Mouse (Mus musculus) cerebellum, adult 11 months (tissue): ENCODE measurements around the gene Gnao1.

ENCODE experiments used
- DNase-seq: peaks from one replicate; pipeline ENCODE4 v3.0.0; 2022

The Gnao1 gene

DNA sequence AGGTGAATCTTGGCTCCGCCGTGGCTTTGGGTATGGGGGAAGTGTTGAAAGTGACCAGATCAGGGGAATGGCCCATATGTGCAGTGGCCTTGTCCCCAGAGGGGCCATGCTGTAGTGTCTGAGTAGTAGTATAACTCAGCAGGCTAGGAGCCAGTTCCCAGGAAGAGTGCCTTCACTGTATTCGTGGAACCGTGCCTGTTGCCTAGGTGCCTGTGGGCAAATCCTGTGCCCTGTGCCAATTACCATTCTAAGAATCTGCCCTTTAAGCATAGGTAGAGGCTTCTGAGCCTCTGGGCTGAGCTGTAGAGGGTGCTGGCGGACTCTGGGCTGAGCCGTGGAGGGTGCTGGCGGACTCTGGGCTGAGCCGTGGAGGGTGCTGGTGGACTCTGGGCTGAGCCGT lies 148.6 kb downstream of the Gnao1 start:
- no peak for DNase-seq

GRCm38 (mm10) chr8:93960909-93961308 lies 151.1 kb downstream of the Gnao1 start:
- no peak for DNase-seq

DNA sequence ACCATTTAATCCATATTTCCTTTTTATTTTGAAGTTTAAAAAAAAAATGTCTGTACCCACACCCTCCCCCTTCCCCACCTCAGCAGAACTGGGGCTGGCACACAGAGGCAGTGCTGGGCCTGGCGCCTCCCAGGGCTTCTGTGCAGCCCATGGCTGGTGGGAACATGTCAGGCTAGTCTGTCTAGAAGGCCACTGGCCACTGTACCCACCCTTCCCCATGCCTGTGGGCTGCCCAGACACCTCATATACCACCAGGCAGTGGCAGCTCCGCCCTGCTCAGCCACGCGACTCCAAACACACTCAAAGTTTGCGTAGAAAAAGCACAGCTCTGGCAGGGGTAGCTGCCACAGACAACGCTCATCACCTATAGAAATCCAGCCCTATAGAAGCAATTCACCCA lies 158.5 kb downstream of the Gnao1 start:
- DNase-seq = no peak

GRCm38 (mm10) chr8:93969626-93970340 lies 160.0 kb downstream of the Gnao1 start:
- DNase-seq = no peak

DNA sequence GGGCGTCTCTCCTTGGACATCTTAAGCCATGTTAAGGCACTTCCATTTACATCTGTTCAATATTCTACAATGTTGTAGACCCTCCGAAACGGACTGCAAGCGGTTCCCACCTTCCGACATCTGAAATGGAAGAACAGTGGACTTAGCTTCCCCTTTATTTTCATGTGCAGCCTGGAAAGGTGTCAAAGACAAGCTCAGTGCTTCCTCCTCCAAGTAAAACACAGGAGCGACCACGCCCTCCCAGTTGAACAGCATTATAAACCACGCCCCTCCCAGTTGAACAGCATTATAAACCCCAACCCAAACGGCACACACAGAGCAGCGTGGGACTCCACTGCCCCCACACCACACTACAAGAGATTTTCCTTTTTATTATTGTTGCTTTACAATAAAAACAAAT lies 161.7 kb downstream of the Gnao1 start:
- no peak for DNase-seq

DNA sequence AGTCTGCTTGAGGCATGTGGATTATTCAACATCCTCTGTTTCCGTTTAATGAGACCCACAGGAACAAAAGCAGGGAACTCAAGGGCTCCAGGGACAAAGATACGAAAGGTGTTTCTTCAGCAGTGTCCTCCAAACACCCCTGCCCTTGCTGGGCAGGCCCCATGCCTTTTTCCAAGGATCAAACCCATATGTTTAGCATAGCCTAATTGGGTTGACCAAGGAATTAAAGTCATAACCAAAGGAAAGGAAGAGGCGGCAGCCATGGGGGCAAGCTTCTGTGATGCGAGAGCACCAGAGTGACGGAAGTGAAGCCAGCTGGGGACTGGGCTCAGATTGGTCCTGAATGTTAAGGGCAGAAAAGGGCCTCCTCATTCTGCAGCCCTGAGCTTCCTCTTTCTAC lies 162.4 kb downstream of the Gnao1 start:
- DNase-seq = no peak

DNA sequence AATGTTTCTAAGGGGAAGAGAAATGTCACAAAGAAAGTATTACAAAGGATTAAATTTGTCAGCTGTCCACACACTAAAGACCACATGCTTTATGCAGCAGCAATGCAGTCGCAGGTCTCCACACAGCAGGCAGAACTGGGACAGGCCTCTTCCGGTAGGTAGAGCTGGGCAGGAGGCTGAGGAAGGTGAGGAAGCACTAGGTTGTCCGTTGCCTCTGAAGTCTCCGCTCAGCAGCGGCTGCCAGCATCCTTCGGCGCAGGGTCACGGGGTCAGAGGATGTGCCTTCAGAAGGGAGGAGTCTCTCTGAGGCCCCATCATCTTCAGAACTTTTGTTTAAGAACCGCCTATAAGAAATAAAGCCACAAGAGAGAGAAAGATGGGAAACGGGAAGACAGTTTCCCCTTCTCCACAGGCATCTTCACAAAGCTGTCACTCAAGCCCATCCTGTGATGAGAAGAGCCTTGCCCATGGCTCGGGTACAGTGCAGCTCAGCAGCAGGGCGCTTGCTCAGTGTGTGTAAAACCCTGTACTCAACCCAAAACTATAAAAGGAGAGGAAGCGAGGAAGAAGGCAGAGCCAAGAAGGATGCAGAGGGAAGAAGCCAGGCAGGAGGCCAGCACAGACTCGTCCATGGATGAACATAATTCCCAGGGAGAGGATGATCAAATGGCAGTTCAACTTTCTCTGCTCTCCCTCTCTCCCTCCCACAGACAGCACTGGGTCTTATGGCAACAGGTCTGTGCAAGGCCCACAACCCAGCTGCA lies 163.4 kb downstream of the Gnao1 start:
- no peak for DNase-seq

- DNase-seq = no peak
Observed at GRCm38 (mm10) chr8:93973831-93974375, 164.1 kb downstream of the Gnao1 start.

DNA sequence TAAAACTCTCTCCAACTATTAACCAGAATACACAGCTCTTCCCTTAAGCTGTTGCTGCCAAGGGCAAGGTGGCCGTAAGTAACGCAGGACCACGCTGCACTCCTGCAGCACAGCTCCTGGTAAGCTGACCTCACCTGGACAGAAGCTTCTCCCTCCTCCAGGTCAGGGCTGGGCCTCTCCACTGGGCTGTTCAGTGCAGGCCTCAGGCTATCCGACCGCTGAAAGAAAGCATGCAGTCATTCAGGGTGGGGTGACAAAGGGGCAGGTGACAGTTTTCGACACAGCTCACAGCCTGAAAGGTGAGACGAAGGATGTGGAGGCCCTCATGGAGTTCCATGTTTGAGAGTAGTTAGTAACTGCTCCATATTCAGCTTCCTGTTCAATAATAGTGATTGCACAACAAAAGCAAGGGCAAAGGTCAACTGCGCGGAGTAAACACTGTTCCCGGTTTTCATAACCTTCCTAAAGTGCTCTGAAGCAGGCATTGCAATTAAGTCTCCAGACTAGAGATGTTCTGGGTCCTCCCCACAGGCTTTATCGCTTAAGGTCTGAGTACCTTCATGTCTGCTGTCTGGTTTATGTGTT lies 164.9 kb downstream of the Gnao1 start:
- no peak for DNase-seq

GRCm38 (mm10) chr8:93975358-93975757 lies 165.6 kb downstream of the Gnao1 start:
- DNase-seq = no peak

DNA sequence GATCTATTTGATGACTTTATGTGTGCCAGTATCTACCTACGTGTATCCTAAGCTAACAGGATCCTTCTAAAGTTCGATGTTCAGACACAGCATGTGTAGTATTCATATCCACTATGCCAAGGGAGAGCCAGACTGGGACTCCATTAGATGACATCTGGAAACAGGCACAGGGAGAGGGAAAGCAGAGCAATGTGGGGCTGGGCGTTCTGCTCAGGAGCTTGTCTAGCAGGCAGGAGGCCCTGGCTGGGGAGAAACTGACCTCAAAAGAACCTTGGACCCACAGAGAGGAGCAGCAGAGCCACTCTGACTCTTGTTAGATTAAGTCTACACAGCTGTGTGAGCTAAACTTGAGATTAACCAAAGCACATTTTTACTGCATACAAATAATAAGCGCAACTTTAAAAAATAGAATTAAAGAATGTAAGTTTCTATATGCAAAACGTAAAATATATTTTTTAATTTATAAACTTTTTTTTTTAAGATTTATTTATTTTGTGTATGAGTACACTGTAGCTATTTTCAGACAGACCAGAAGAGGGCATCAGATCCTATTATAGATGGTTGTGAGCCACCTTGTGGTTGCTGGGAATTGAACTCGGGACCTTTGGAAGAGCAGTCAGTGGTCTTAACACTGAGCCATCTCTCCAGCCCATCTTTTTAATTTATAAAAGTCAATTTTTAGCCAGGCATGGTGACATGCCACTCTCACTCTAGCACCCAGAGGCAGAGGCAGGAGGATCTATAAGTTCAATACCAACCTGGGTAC lies 166.9 kb downstream of the Gnao1 start:
- DNase-seq = no peak

GRCm38 (mm10) chr8:93980141-93980540 lies 170.4 kb downstream of the Gnao1 start:
- DNase-seq = no peak

DNA sequence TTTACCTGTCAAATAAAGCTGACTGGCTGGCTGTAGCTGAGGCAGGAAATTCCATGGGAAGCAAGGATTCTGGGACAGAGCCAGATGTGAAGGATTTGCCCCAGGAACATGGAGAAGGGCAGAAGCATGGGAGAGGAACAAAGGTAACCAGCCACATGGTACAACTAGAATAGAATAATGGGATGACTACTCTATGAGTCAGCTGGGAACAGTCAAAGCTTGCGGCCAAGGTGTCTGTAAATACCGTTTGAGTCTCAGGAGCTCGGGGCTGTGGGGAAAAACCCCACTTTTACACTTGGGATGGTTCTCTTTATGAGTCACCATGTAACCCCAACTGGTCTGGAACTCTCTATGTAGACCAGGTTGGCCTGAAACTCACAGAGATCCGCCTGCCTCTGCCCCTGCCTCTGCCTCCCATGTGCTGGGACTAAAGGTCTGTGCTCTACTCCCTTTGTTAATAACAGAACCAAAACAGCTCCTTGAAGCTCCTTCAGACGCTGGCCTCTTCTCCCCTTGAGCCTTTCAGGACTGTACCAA lies 172.0 kb downstream of the Gnao1 start:
- no peak for DNase-seq

- DNase-seq = no peak
Observed at GRCm38 (mm10) chr8:93983827-93984226, 174.1 kb downstream of the Gnao1 start.

DNA sequence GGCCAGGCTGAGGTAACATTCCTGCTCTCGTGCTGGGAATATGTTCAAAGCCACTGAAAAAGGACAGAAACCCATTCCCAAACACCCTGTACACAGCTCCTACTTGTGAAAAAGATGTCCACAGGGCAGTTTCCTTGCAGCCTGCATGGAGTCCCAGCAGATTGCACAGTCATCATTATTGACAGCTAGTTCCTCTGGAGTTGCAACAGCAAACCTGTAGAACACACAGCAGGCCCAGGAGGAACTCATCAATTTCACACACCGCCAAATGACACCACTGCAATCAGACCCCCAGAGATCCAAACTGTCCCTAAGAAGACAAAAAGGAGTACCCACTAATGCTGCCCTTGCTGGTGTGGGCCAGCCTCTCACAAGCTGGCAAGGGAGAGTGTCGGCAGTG lies 175.0 kb downstream of the Gnao1 start:
- no peak for DNase-seq

GRCm38 (mm10) chr8:93989739-93990138 lies 180.0 kb downstream of the Gnao1 start:
- DNase-seq = no peak

GRCm38 (mm10) chr8:93998961-93999360 lies 189.2 kb downstream of the Gnao1 start:
- no peak for DNase-seq

GRCm38 (mm10) chr8:94004139-94004538 lies 194.4 kb downstream of the Gnao1 start:
- DNase-seq = no peak

DNA sequence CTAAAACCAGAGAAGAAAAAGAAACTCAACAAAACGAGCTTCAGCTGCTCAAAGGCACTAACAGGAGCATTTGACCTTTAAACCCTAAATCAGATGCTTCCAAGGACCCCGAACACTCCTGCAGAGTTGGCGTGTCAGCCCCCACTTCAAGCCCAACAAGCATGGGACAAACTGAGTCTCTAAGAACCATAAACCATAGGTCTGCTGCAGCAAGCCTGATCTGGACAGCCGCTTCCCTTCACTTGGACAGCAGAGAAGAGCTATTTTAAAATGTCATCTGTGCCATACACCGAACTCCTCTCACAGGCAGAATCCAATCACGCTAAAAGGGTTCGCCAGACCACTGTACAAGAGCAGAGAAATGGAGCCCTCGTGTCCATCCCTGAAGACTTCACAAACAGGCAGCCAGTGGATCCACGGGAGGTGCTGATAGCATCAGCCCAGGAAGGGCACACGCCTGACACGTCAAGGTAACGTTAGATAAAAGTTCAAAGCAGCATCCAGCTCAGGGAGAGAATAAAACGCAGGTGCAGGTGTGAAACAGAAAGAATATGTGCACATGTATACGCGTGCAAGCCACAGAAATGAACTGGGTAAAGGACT lies 199.6 kb downstream of the Gnao1 start:
- DNase-seq = no peak

DNA sequence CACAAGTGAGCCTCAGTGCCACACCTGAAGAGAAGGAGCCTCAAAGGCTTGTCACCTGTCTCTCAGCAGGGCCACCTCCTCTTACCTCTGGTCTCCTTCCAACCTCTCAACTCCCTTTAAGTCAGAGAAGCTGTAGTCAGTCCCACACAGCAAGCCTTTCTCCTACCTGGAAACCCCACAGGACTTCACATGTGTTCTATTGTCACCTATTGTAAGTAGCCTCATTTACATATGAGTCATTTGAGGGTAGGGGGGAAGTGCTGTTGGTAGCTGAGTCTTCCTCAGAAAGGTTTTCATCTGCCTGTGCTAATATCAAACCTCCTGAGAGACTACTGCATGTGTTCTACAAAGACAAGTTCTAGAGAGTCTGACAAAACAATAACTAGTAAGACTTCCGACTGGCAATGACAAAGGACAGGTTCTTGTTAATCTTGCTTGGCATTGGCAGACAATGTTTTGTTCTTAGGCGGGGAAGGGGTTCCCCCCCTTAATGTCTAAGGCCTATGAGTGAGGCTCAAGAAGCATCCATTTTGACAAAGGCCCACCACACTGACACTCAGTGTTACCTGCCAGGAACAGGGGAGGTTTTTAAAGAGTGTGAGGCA lies 200.4 kb downstream of the Gnao1 start:
- no peak for DNase-seq

DNA sequence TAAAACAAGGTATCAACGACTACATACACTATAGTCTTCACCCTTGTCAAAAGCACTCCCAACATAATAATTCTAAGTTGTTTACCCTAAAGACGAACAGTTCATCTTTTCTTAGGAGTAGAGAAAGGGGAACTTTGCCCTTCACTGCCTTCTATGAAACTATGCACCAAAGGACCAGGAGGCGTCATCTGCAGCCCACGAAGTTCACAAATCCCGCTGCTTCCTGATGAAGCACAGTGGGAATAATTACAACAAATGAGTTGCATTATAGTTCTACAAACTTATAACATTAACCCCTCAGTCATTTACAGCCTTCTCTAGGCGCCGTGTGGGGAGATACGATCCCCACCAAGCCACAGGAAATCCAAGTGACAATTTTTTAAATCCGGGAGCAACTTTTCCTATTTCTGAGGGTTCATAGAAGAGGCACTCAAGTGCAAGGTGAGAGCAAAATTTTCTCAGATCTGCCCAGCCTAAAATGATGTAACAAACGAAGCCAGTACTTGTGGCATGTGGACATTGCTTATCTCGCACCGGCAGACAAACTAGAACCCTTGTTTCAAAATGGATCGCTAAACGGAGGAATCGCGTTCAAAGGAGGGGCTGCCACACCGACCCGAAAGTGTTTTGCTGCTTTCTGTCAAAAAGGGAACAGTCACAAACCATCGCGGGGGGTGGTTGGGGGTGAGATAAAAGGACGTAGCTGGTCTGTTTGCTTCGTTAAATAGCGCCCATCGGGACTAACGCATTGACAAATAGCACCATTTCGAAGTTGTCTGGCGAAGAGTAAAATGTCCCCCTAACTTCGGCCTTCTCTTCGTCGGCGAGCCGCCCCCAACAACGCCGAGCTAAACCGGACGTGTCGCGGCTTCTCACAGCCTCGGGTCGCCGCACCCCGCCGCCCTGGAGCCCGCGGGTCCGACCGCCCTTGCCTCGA lies 201.6 kb downstream of the Gnao1 start:
- DNase-seq = no peak
